Mouse (Mus musculus): Measurements from ENCODE around the gene Slc35g2. TPM values are rescaled to one million over a fixed set of nuclear protein-coding genes. Genes with fewer than 3 reads are reported as not detected.

The Slc35g2 gene
- total RNA-seq, 2 experiments from 2014 or later = 11.2 to 12.0 TPM

Other genes starting within 250 kb of the Slc35g2 start
- 1 to 10 TPM; 1.3 to 1.5 TPM for gene Il20rb, start 84.3 kb downstream of the Slc35g2 start, total RNA-seq (2021)
- gene Nck1, start 25.0 kb downstream of the Slc35g2 start, total RNA-seq (2021) = 10 to 100 TPM; 26.5 to 29.4 TPM
- gene Stag1, start 26.7 kb upstream of the Slc35g2 start, total RNA-seq (2021) = 10 to 100 TPM; 39.0 to 40.6 TPM